Mouse (Mus musculus) intestine, embryonic 16.5 days (tissue): ENCODE data around the gene Olfr1358. TPM values are rescaled to one million over a fixed set of nuclear protein-coding genes. Genes with fewer than 3 reads are reported as not detected.
"Not testable (repeated sequence)": the region's sequence is repeated elsewhere in the genome, so short reads cannot be mapped to it uniquely, and the experiment has no call there.

Source experiments
- ATAC-seq: fragments of 200-750 bp; cut with Nextera tagmentation; 2 replicates; pipeline ENCODE4 v1.8.0; 2017; ENCODE audit warnings: moderate TSS enrichment, moderate library complexity
- H3K27ac ChIP-seq: fragments of 300-500 bp; sonication (generic); 2 replicates; pipeline ENCODE4 v1.5.1; 2014; ENCODE audit warnings: mild to moderate bottlenecking, low read length
- H3K27me3 ChIP-seq: fragments of 300-500 bp; sonication (generic); replicated peaks from 2 replicates; pipeline ENCODE4 v1.6.1; 2014; ENCODE audit warnings: low read length, control low read depth, mixed read lengths; ENCODE audit not compliant: control insufficient read depth, insufficient read depth
- H3K36me3 ChIP-seq: fragments of 300-500 bp; sonication (generic); 2 replicates; pipeline ENCODE4 v1.6.1; 2014; ENCODE audit warnings: low read length, control low read depth; ENCODE audit not compliant: control insufficient read depth, insufficient read depth
- H3K4me1 ChIP-seq: fragments of 300-500 bp; sonication (generic); 2 replicates; pipeline ENCODE4 v1.6.1; 2014; ENCODE audit warnings: low read length, control low read depth, mixed read lengths; ENCODE audit not compliant: control insufficient read depth, insufficient read depth
- H3K4me2 ChIP-seq: fragments of 300-500 bp; sonication (generic); 2 replicates; pipeline ENCODE4 v1.6.1; 2014; ENCODE audit warnings: low read depth, low read length, control low read depth
- H3K4me3 ChIP-seq: fragments of 300-500 bp; sonication (generic); 2 replicates; pipeline ENCODE4 v1.5.1; 2014; ENCODE audit warnings: mild to moderate bottlenecking, low read length
- H3K9ac ChIP-seq: fragments of 300-500 bp; sonication (generic); 2 replicates; pipeline ENCODE4 v1.6.1; 2014; ENCODE audit warnings: low read depth, low read length
- H3K9me3 ChIP-seq: fragments of 300-500 bp; sonication (generic); 2 replicates; pipeline ENCODE4 v1.6.1; 2016; ENCODE audit warnings: low read length, control low read depth; ENCODE audit not compliant: control insufficient read depth
- WGBS: fragments of 180-500 bp; shearing (Covaris S2); extraction: QIAGEN DNeasy Blood & Tissue Kit; methylation state at CpG from one replicate; pipeline ENCODE4 v1.1.7; 2014; 5-methylcytosine and 5-hydroxymethylcytosine counted together
- polyA plus RNA-seq: library from polyadenylated mRNA; unstranded; fragments of >200 nt; fragmentation: Nextera tagmentation; extraction: Ambion mirVana; gene quantifications from 2 replicates; pipeline ENCODE4 v1.2.1, GENCODE M21; 2015

The Olfr1358 gene
- polyA plus RNA-seq, 1 experiment from 2014 or later, result not detected

DNA sequence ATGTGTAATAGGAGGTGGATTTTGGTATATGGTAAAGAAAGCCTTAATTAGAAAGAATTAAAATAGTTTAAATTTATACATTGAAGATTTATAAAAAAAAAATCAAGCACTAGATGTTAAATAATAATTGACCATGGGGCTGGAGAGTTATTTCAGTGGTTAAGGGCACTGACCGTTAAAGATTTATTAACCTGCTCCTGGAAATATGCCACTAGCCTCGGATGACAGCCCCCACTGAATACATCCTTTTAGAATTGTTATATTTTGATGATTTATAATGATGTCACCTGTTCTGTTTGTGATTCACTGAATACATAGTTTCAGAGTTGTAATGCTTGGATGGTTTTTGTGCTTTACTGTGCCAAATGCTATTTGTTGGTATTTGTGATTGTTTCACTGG is 31.9 kb upstream of the Olfr1358 start:
- not testable (repeated sequence) for H3K9me3 ChIP-seq, H3K27me3 ChIP-seq, H3K4me2 ChIP-seq, ATAC-seq, H3K36me3 ChIP-seq, H3K27ac ChIP-seq, H3K9ac ChIP-seq, H3K4me3 ChIP-seq
- peaks cover 13% of the 10 kb centered on the region; the same call in 1 of the 2 replicates for H3K4me1 ChIP-seq
- WGBS, result 54% methylated on average over 2 of the region's 2 CpGs

DNA sequence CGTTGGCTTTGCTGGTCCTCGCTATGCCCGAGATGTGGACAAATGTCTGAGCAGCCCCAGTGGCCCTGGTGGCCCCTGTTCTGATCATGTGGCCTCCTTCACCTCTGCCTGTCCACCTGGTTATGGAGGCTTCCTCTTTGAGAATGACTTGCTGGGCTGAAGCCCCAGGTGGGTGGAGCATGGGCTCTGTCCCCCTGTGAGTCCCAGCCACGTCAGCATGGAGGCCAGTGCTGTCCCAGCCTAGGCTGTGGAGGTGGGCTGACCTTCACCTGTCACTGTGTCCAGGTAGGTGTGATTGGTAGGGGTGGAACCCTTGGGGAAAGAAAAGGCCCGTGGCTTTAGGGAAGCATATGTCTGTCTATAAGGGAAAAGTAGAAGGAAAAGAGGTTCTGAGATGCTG is 30.4 kb upstream of the Olfr1358 start:
- H3K4me1 ChIP-seq, result peaks cover 9% of the 10 kb centered on the region; the same call in 1 of the 2 replicates
- H3K27me3 ChIP-seq, result no peaks in the 10 kb centered on the region
- H3K36me3 ChIP-seq, result no peaks in the 10 kb centered on the region
- no peak overlapping the region for H3K4me3 ChIP-seq
- H3K4me2 ChIP-seq, result no peak overlapping the region
- H3K9me3 ChIP-seq, result no peaks in the 10 kb centered on the region
- H3K27ac ChIP-seq, result no peak overlapping the region
- no peak for ATAC-seq
- 64% methylated on average over 5 of the region's 5 CpGs for WGBS
- H3K9ac ChIP-seq, result no peak overlapping the region

DNA sequence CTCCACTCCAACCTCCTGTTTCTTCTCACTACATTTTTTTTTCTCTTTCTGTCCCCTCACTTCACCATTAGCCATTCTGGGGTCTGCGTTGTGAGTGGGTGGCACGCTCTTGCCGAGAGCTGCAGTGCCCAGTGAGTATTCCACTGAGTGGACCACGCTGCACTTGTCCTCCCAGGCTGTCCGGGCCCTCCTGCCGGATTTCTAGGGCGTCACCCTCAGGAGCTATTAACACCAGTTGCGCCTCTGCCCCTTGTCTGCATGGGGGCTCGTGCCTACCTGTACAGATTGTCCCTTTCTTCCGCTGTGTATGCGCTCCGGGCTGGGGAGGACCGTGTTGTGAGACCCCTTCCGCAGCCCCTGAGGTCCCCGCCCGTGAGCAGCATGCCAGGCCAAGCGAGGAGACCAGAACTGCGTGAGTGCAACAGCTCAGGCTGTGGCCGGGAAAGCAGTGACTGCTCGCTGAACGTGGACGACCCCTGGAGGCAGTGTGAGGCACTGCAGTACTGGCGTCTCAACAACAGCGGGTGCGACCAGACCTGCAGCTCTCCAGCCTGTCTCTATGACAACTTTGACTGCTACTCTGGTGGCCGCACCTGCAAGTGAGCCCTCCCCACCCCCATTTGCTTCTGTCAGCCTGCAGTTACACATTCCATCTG is 29.7 kb upstream of the Olfr1358 start:
- no peaks in the 10 kb centered on the region for H3K36me3 ChIP-seq
- peaks cover 6% of the 10 kb centered on the region; the same call in 1 of the 2 replicates for H3K4me1 ChIP-seq
- WGBS, result 11% methylated on average over 26 of the region's 26 CpGs
- ATAC-seq, result peak; percentile 86
- H3K4me3 ChIP-seq, result peak overlapping the region; percentile 32
- peak overlapping the region; percentile 61; the same call in 1 of the 2 replicates for H3K9ac ChIP-seq
- no peaks in the 10 kb centered on the region for H3K9me3 ChIP-seq
- no peak overlapping the region for H3K27ac ChIP-seq
- H3K4me2 ChIP-seq, result peak overlapping the region; percentile 71
- no peaks in the 10 kb centered on the region for H3K27me3 ChIP-seq

DNA sequence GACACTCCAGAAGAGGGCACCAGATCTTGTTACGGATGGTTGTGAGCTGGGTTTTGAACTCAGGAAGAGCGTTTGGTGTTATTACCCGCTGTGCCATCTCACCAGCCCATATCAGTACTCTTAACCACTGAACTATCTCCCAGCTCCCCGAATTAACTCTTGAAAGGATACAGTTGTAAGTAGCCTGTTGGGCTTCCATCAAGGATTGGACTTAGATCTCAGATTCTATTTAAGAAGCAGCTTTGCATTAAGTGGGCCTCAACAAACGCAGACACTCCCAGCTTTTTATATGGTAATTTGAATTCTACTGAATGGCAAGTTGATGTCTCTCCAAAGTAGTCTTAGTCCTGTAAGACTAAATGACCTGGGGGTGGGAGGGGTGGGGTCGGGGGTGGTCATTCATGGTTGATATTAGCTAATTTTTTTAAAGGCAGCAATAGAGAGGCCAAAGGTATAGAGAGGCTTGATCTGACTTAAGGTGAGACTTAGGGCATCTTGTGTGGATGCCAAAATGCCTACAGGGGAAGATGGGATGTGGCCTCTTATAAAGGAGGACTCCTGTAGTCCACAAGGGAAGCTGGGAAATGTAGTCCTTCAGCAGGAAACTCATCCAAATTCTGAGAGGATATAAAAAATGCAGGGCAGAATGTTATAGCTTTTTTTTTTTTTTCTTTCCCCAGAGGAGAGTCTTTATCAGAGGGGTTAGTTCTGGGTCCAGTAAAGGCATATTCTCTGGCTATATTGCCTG is 14.1 kb upstream of the Olfr1358 start:
- Histone ChIP-seq H3K4me3 (no peak overlapping the region), H3K9me3 (no peaks in the 10 kb centered on the region), H3K27me3 (no peaks in the 10 kb centered on the region), H3K9ac (no peak overlapping the region), H3K27ac (no peak overlapping the region), H3K4me1 (no peaks in the 10 kb centered on the region), H3K36me3 (no peaks in the 10 kb centered on the region), H3K4me2 (no peak overlapping the region)
- 78% methylated on average over 6 of the region's 6 CpGs for WGBS
- ATAC-seq, result no peak

DNA sequence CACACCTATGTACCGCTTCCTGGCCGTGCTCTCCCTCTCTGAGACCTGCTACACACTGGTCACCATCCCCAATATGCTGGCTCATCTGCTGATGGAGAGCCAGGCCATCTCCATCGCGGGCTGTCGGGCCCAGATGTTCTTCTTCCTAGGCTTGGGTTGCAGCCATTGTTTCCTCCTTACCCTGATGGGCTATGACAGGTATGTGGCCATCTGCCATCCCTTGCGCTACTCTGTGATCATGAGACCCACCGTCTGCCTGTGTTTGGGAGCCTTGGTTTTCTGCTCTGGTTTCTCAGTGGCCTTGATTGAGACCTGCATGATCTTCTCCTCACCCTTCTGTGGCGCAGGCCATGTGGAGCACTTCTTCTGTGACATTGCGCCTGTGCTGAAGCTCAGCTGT is 2.6 kb downstream of the Olfr1358 start:
- ATAC-seq, result no peak
- Histone ChIP-seq H3K27ac (no peak overlapping the region), H3K9ac (no peak overlapping the region), H3K4me2 (no peak overlapping the region), H3K27me3 (no peaks in the 10 kb centered on the region), H3K9me3 (no peaks in the 10 kb centered on the region), H3K4me1 (no peaks in the 10 kb centered on the region), H3K36me3 (no peaks in the 10 kb centered on the region), H3K4me3 (no peak overlapping the region)
- 84% methylated on average over 9 of the region's 9 CpGs for WGBS

DNA sequence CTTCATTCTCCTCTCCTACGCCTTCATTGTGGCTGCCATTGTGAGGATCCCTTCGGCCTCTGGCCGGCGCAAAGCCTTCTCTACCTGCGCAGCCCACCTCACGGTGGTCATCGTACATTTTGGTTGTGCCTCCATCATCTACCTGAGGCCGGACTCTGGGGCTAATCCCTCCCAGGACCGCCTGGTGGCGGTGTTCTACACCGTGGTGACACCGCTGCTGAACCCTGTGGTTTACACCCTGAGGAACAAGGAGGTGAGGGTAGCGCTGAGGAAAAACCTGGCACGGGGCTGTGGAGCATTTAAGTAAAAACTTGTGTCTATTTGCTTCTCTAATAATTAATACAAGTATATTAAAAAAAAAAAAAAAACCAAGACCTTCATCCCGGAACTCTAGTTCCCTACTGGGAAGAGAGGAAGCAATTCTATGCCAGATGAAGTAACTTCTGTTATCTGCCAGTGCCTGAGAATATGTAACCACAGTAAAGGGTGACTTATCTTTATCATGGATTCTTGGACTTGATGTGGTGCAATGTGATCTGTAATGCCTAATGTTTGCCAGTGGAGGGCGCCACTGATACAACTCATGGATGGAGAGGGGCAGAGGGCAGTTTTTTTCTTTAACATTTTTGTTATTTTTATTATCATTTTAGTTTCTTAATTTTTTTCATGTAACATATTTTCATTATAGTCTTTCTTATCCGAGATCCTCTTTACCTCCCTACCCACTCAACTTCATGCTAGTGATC is 3.2 kb downstream of the Olfr1358 start:
- WGBS, result 55% methylated on average over 17 of the region's 17 CpGs
- H3K4me1 ChIP-seq, result no peaks in the 10 kb centered on the region
- H3K27me3 ChIP-seq, result no peaks in the 10 kb centered on the region
- no peak for ATAC-seq
- H3K4me2 ChIP-seq, result no peak overlapping the region
- no peak overlapping the region for H3K27ac ChIP-seq
- H3K9ac ChIP-seq, result no peak overlapping the region
- H3K36me3 ChIP-seq, result no peaks in the 10 kb centered on the region
- H3K9me3 ChIP-seq, result no peaks in the 10 kb centered on the region
- H3K4me3 ChIP-seq, result no peak overlapping the region

DNA sequence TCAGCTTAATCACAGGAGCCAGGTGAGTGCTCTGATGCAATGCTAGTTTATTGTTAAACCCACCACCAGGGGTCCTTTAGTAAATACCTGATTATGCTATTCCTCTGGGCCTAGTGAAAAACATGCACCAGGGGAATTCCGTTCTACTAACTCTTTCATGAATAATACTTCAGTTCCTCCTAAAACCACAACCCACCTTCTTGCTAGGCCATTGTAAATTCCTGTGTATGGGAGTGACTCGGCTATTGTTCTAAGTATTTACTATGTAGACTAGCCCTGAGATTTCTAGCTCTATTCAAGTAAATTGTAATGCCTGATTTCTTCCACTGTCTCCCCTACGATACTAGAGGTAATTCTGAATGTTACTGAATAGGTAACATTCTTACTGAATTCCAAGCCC is 7.8 kb downstream of the Olfr1358 start:
- not testable (repeated sequence) for H3K4me2 ChIP-seq
- 53% methylated on average over 3 of the region's 3 CpGs for WGBS

DNA sequence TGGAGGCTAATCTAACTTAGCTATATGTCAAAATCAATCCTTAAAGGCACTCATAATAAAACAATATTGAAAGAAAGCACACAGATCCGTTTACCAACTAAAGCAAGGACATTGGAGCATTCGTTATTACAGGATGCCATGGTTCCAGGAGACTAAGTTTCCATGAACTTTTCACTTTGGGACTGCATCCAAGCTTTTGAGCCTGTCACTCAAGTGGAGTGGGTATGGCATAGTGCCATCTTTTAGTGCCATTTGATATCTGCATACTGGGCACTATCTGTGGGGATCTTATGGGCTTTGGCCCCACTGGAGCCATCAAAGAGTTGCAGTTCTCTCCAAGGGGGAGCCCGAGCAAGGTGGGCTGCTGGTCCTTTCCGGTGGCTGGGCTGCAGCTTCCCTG is 8.3 kb downstream of the Olfr1358 start:
- Histone ChIP-seq H3K4me1 (no peaks in the 10 kb centered on the region), H3K36me3 (no peaks in the 10 kb centered on the region), H3K27me3 (no peaks in the 10 kb centered on the region), H3K4me3 (no peak overlapping the region), H3K9ac (no peak overlapping the region), H3K4me2 (no peak overlapping the region), H3K9me3 (no peaks in the 10 kb centered on the region), H3K27ac (no peak overlapping the region)
- WGBS, result 69% methylated on average over 4 of the region's 4 CpGs
- no peak for ATAC-seq

More for the DNA sequence above, 7.8 kb downstream of the Olfr1358 start:
- not testable (repeated sequence) for H3K36me3 ChIP-seq, ATAC-seq, H3K9ac ChIP-seq, H3K4me3 ChIP-seq, H3K4me1 ChIP-seq, H3K27ac ChIP-seq, H3K27me3 ChIP-seq, H3K9me3 ChIP-seq

DNA sequence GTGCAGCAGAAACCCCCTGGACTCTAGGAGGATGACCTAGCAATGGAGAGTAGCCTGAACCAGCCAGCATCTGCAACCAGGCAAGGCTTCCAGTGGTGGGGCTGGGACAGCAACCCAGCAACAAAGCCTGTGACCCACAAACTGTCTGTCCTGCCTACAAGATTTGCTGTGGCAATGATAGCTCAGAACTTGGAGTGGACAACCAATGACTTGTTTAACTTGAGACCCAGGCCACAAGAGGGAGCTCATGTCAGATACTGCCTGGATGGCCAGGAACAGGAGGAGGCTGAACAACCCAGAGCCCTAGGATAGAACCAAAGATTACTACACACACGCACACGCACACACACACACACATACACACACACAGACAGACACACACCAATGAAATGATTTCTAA is 23.7 kb downstream of the Olfr1358 start:
- H3K9me3 ChIP-seq, result no peaks in the 10 kb centered on the region
- no peaks in the 10 kb centered on the region for H3K36me3 ChIP-seq
- no peak overlapping the region for H3K27ac ChIP-seq
- H3K27me3 ChIP-seq, result no peaks in the 10 kb centered on the region
- no peak overlapping the region for H3K9ac ChIP-seq
- H3K4me1 ChIP-seq, result no peaks in the 10 kb centered on the region
- no peak for ATAC-seq
- WGBS, result 57% methylated on average over 2 of the region's 2 CpGs
- H3K4me2 ChIP-seq, result no peak overlapping the region
- H3K4me3 ChIP-seq, result no peak overlapping the region
